Mouse (Mus musculus): Measurements from ENCODE around the gene Aldh9a1.
"Not testable (repeated sequence)": the region's sequence is repeated elsewhere in the genome, so short reads cannot be mapped to it uniquely, and the experiment has no call there.

Aldh9a1 gene

DNA sequence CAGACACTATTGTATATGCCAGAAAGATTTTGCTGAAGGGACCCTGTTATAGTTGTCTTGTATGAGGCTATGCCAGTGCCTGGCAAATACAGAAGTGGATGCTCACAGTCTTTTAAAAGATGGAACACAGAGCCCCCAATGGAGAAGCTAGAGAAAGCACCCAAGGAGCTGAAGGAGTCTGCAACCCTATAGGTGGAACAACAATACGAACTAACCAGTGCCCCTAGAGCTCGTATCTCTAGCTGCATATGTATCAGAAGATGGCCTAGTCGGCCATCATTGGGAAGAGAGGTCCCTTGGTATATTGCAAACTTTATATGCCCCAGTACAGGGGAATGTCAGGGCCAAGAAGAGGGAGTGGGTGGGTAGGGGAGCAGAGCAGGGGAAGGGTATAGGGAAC lies 585 bp upstream of the Aldh9a1 start:
- not testable (repeated sequence) for ATAC-seq (ENCODE audit: insufficient number of reproducible peaks, low FRiP score, low TSS enrichment)

- no peak for ATAC-seq (ENCODE audit: insufficient number of reproducible peaks, low FRiP score, low TSS enrichment)
Observed at GRCm38 (mm10) chr1:167350597-167351415, 1.0 kb downstream of the Aldh9a1 start.

DNA sequence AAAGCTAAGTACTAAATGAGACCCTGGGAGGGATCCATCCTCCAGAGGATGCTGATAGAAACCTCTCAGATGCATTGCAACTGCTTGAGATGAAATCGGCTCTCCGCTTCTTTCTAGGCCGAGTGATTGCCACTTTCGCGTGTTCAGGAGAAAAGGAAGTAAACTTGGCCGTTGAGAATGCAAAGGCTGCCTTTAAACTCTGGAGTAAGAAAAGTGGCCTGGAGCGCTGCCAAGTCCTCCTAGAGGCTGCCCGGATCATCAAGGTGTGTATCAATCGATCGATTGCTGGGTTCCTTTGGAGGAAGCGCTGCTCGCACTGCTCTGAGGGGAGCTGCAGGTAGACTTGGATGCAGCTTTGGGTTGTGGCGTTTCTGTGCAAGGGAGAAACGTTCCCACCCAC lies 2.6 kb downstream of the Aldh9a1 start:
- no peak for ATAC-seq (ENCODE audit: insufficient number of reproducible peaks, low FRiP score, low TSS enrichment)

GRCm38 (mm10) chr1:167357387-167357786 lies 7.6 kb downstream of the Aldh9a1 start:
- no peak for ATAC-seq (ENCODE audit: insufficient number of reproducible peaks, low FRiP score, low TSS enrichment)

DNA sequence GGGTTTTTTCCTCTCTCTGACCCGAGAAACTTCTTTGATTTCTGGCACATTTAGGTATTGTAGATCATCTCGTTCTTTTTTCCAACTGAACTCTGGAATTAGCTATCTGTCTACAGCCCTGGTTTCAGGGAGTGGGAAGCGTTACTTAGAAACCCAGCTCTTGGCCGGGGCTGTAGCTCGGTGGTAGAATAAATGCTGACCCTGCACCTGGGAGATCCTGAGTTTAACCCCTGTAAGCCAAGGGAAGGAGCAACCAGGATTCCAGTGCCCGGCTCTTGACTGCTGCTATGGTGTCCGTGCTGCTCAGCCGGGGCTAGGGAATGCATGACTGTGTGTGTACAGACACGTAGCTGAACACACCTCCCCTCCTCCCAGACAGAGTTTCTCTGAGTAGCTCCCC lies 8.9 kb downstream of the Aldh9a1 start:
- no peak for ATAC-seq (ENCODE audit: insufficient number of reproducible peaks, low FRiP score, low TSS enrichment)

- ATAC-seq (ENCODE audit: insufficient number of reproducible peaks, low FRiP score, low TSS enrichment) = no peak
Observed at GRCm38 (mm10) chr1:167360268-167360667, 10.5 kb downstream of the Aldh9a1 start.

- ATAC-seq (ENCODE audit: insufficient number of reproducible peaks, low FRiP score, low TSS enrichment) = no peak
Observed at GRCm38 (mm10) chr1:167362819-167363218, 13.0 kb downstream of the Aldh9a1 start.

DNA sequence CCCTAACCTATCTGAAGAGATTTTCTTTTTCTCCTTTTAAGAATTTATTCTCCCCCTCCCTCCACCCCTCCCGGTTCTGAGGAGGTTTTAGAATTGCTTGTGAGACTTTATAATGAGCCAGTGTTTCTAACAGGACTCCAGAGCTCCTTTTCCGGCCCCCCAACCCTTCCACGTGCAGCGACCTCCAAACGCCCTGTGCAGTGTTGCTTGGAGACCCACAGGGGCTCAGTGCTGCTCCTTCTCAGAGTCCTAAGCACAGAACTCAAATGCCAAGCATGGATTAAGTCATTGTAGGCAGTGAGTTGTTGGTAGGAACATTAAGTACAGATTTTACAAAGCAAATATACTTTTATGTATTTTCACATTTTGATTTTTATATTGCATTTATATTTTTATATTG lies 13.5 kb downstream of the Aldh9a1 start:
- no peak for ATAC-seq (ENCODE audit: insufficient number of reproducible peaks, low FRiP score, low TSS enrichment)

DNA sequence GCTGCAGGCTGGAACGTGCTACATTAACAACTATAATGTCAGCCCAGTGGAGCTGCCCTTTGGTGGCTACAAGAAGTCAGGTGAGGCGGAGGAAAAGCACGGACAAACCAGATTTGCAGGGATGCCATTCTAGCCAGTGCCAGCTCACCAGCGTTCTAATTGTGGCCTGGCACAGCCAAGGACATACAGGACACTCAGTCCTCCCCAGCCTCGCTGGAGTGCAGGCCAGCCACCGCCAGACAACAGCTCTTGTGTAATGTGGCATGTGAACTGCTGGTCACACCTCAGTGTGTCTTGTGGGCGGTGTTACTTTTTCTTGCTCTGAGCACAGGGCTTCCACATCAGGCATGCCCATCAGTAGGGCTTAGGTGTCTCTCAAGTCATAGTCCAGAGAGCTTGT lies 16.0 kb downstream of the Aldh9a1 start:
- ATAC-seq (ENCODE audit: insufficient number of reproducible peaks, low FRiP score, low TSS enrichment) = no peak

DNA sequence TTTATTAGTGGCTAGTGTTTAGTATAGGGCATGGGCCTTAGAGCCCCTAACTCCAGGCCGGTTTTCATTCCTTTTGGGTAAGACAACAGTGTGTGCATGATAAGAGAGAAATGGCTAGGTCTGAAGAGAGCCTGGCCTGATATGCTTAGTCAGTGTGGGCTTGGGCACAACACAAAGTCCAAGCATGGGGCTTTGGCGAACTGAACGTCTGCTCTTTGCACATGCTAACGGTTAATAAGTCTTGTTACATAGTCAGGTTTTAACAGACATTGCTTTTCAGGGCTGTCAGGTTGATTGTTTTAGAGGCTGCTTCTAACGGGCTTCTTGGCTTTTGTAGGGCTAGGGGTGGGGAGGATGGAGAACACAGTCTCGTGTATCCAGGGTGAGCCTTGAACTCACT lies 16.8 kb downstream of the Aldh9a1 start:
- ATAC-seq (ENCODE audit: insufficient number of reproducible peaks, low FRiP score, low TSS enrichment) = no peak

DNA sequence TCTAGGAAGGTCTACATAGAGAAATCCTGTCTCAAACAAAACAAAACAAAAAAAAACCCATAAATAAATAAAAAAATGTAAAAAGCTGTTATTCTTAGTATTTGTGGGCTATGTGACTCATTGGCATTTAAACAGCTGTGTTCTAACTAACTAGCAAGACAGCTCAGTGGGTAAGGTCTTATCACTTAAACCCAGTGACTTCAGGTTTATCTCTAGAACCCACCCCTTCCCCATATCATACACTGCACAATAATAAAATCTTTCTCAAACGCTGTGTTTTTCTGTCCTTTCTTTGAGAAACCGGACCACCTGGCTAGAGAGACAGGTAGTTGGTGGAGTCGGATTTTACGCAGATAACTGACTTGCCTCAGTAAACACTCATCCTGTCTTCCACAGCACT lies 18.2 kb downstream of the Aldh9a1 start:
- ATAC-seq (ENCODE audit: insufficient number of reproducible peaks, low FRiP score, low TSS enrichment) = no peak

DNA sequence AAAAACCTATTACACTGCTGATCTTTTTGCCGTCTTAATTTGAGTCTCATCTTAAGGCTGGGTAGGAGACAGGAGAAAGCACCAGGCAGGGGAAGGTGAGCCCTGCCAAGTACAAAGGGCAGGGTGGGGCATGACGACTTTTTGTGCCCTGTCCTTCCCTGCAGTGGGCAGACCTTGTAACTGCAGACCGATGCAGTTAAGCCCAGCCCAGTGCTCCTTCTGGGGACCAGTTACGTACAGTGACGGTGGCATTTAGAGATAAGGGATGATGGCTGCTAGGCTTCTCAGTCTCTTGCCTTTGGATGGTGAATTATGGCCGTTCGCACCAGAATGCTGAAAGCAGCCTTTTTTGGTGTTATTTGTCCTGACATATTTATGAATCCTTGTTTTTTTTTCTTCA lies 18.7 kb downstream of the Aldh9a1 start:
- ATAC-seq (ENCODE audit: insufficient number of reproducible peaks, low FRiP score, low TSS enrichment) = no peak

DNA sequence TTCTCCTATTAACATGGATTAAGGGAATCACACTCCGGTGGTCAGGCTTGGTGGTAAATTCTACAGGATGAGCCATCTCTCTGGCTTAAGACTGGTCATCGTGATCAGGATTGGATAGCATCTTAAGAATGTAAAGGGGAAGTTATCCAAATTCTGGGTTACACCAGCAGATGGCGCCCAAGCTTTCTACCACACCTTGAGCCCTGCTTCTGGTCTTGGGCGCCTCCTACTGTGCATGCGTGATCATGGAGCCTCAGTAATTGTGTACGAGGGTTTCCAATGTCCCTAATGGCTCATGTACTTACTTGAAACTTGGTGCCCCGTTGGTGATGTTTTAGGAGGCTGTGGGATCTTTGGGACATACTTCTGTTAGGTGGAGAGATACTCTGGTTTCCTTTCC lies 20.1 kb downstream of the Aldh9a1 start:
- peak; percentile 78 for ATAC-seq (ENCODE audit: insufficient number of reproducible peaks, low FRiP score, low TSS enrichment)

DNA sequence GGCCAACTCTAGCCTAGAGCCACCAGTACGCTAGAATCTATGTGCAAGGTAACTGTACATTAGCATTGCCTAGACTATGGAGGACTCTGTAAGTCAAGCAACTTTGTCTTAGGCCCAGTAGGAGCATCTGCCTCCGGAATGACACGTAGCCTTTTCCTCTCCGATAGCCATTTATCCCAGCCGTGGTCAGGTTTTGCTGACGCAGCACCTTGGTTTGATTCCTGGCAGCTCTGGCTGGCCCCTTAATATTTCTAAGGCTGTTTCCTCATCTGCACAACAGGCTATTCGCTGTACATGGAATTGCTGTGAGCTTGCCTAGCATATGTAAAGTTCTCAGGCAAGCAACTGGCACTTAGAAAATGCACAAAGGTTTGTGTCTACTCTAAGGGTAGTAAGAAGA lies 22.9 kb downstream of the Aldh9a1 start:
- no peak for ATAC-seq (ENCODE audit: insufficient number of reproducible peaks, low FRiP score, low TSS enrichment)

GRCm38 (mm10) chr1:167374003-167374784 lies 24.4 kb downstream of the Aldh9a1 start:
- ATAC-seq (ENCODE audit: insufficient number of reproducible peaks, low FRiP score, low TSS enrichment) = no peak

GRCm38 (mm10) chr1:167374942-167375341 lies 25.2 kb downstream of the Aldh9a1 start:
- no peak for ATAC-seq (ENCODE audit: insufficient number of reproducible peaks, low FRiP score, low TSS enrichment)

DNA sequence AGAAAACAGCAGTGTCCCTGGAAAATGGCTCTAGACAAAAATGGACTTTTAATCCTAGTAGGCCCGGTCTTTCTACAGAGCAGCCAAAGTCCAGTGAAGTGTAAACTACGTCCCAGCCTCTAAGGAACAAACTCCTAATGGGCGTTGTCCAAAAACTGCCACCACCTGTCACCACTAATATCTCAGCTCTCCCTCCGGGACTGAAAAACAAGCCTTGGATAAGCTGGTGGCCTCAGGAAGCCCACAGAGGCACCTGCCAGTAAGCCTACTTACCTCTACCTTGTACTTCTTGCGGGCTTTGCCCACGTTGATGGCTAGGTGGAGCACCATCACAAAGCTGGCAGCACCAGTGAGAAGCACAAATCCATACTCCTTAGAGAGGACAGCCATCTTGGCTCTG lies 28.2 kb downstream of the Aldh9a1 start:
- no peak for ATAC-seq (ENCODE audit: insufficient number of reproducible peaks, low FRiP score, low TSS enrichment)

GRCm38 (mm10) chr1:167379751-167380150 lies 30.0 kb downstream of the Aldh9a1 start:
- no peak for ATAC-seq (ENCODE audit: insufficient number of reproducible peaks, low FRiP score, low TSS enrichment)

DNA sequence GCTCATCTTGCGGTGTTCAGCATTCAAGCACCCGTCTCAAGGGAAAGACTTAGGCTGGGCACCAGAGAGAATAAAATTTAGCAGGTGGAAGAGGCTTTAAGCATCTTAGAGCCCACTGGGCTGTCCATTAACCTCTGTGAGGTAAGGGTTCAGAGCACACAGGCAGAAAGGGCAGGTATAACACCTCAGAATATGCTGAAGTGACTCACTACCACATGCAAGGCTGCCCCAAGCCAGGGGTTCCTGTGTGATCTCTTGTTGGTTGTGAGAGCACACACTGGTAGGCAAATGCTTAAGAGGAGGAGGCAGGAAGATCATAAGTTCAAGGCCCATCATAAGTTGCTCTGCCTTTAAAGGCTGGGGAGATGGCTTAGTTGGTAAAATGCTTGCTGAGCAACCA lies 30.4 kb downstream of the Aldh9a1 start:
- no peak for ATAC-seq (ENCODE audit: insufficient number of reproducible peaks, low FRiP score, low TSS enrichment)

- ATAC-seq (ENCODE audit: insufficient number of reproducible peaks, low FRiP score, low TSS enrichment) = no peak
Observed at GRCm38 (mm10) chr1:167381050-167382015, 31.5 kb downstream of the Aldh9a1 start.

DNA sequence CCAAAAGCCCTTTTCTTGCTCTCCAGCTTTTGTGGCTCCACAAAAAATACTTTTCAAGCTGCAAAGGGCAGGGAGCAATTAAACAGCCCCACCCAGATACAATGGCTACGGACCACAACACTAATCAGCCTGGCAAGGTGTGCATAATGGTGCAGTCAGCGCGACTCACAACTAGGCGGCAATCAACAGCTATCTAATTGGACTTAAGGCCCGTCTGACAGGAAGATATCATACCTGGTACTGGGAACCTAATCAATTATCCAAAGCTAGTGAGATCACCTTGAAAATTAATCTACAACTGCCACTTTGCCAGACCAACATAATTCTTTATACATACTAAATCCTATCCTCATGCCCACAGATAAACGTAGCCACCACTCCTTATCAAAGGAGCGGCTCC lies 32.5 kb downstream of the Aldh9a1 start:
- ATAC-seq (ENCODE audit: insufficient number of reproducible peaks, low FRiP score, low TSS enrichment) = no peak
